In genomic region chr5:5648817-5649569, GRCm38 (mm10) we compare ENCODE assay signal across 12 mouse cellular contexts. TPM values are rescaled to one million over a fixed set of nuclear protein-coding genes. Genes with fewer than 3 reads are reported as not detected.
DNase-seq lines count a peak whose midpoint lies in the region; ATAC-seq and TF ChIP-seq lines count a peak whose summit lies in the region.
"Had no signal": no experiment of that assay in that cellular context is flagged by ENCODE, and none has a peak within 500 bp of the region (broad histone marks: within the 10 kb centered on the region; RNA-seq: fewer than 3 reads in every experiment).

No protein-coding gene starts in this region.

- H3K4me2 ChIP-seq in liver, embryonic 14.5 days (ENCODE audit: low read depth) = no peak overlapping the region
- H3K4me2 ChIP-seq in embryonic facial prominence, embryonic 15.5 days (replicated peaks) = no peak overlapping the region
- H3K4me2 ChIP-seq in intestine, embryonic 15.5 days (replicated peaks) = no peak overlapping the region
- no peak overlapping the region for H3K4me2 ChIP-seq in stomach, embryonic 14.5 days (replicated peaks; ENCODE audit: low read depth, low read length)
- H3K4me2 ChIP-seq: forebrain, embryonic 12.5 days had no signal

- no peak overlapping the region for H3K27ac ChIP-seq in liver, embryonic 14.5 days
- no peak overlapping the region for H3K27ac ChIP-seq in embryonic facial prominence, embryonic 15.5 days (replicated peaks)
- H3K27ac ChIP-seq in intestine, embryonic 15.5 days = no peak overlapping the region
- H3K27ac ChIP-seq in stomach, embryonic 14.5 days (ENCODE audit: low read length) = no peak overlapping the region
- no peak overlapping the region for H3K27ac ChIP-seq in hindbrain, embryonic 10.5 days
- H3K27ac ChIP-seq: forebrain, embryonic 12.5 days had no signal

- no peaks in the 10 kb centered on the region for H3K9me3 ChIP-seq in liver, embryonic 14.5 days (ENCODE audit: control insufficient read depth, low read length)
- no peaks in the 10 kb centered on the region for H3K9me3 ChIP-seq in embryonic facial prominence, embryonic 15.5 days (replicated peaks)
- no peaks in the 10 kb centered on the region for H3K9me3 ChIP-seq in intestine, embryonic 15.5 days
- H3K9me3 ChIP-seq in stomach, embryonic 14.5 days (ENCODE audit: control insufficient read depth, low read depth, low read length) = no peaks in the 10 kb centered on the region
- no peaks in the 10 kb centered on the region for H3K9me3 ChIP-seq in hindbrain, embryonic 10.5 days
- H3K9me3 ChIP-seq: forebrain, embryonic 12.5 days had no signal

- no peak for TF ChIP-seq EP300 in liver, embryonic 14.5 days (IDR thresholded peaks at IDR 0.05; ENCODE audit: low read depth)

- TF ChIP-seq CTCF in liver, embryonic 14.5 days (IDR thresholded peaks at IDR 0.05; ENCODE audit: low read depth) = no peak

- ATAC-seq in liver, embryonic 14.5 days (ENCODE audit: insufficient read depth) = 0 out of 2 replicates have a peak, but pooled peaks have one; percentile 11
- peak; percentile 65; the same call in 1 of the 2 replicates for ATAC-seq in embryonic facial prominence, embryonic 15.5 days (ENCODE audit: insufficient number of reproducible peaks, low FRiP score, low TSS enrichment, low read depth)
- ATAC-seq in intestine, embryonic 15.5 days = peak; percentile 91
- peak; percentile 84 for ATAC-seq in stomach, embryonic 14.5 days (ENCODE audit: insufficient number of reproducible peaks, insufficient read depth, low FRiP score, low read depth)

- H3K36me3 ChIP-seq in liver, embryonic 14.5 days (replicated peaks; ENCODE audit: control insufficient read depth, insufficient read depth, low read depth) = no peaks in the 10 kb centered on the region
- H3K36me3 ChIP-seq in embryonic facial prominence, embryonic 15.5 days = no peaks in the 10 kb centered on the region
- H3K36me3 ChIP-seq in intestine, embryonic 15.5 days = no peaks in the 10 kb centered on the region
- no peaks in the 10 kb centered on the region for H3K36me3 ChIP-seq in stomach, embryonic 14.5 days (ENCODE audit: control insufficient read depth, insufficient read depth, low read length)
- no peaks in the 10 kb centered on the region for H3K36me3 ChIP-seq in hindbrain, embryonic 10.5 days
- H3K36me3 ChIP-seq: forebrain, embryonic 12.5 days had no signal

- no peak for DNase-seq in liver, embryonic 14.5 days (ENCODE audit: low read depth in 3 of 3, low spot score in 3 of 3)
- DNase-seq in liver = no peak
- DNase-seq in gastrocnemius, postnatal 14 days = no peak
- DNase-seq in hindbrain, embryonic 10.5 days (ENCODE audit: low spot score) = no peak
- DNase-seq: cerebellum, adult 8-10 months; lung, postnatal 14 days; thymus, adult 18-20 months had no signal

- H3K9ac ChIP-seq in liver, embryonic 14.5 days (replicated peaks) = no peak overlapping the region
- no peak overlapping the region for H3K9ac ChIP-seq in embryonic facial prominence, embryonic 15.5 days
- no peak overlapping the region for H3K9ac ChIP-seq in intestine, embryonic 15.5 days
- no peak overlapping the region for H3K9ac ChIP-seq in stomach, embryonic 14.5 days (replicated peaks; ENCODE audit: low read depth, low read length)
- H3K9ac ChIP-seq: forebrain, embryonic 12.5 days had no signal

- WGBS in liver, embryonic 14.5 days (ENCODE audit: insufficient replicate concordance) = 48% methylated on average over 6 of the region's 6 CpGs
- WGBS in embryonic facial prominence, embryonic 15.5 days = 57% methylated on average over 6 of the region's 6 CpGs
- 44% methylated on average over 6 of the region's 6 CpGs for WGBS in intestine, embryonic 15.5 days
- WGBS in stomach, embryonic 14.5 days = 42% methylated on average over 6 of the region's 6 CpGs
- WGBS in hindbrain, embryonic 10.5 days = 71% methylated on average over 6 of the region's 6 CpGs

- no peaks in the 10 kb centered on the region for H3K4me1 ChIP-seq in liver, embryonic 14.5 days (replicated peaks; ENCODE audit: control insufficient read depth in 2 of 2, insufficient read depth in 2 of 2, low read length in 1 of 2)
- H3K4me1 ChIP-seq in embryonic facial prominence, embryonic 15.5 days = no peaks in the 10 kb centered on the region
- no peaks in the 10 kb centered on the region for H3K4me1 ChIP-seq in intestine, embryonic 15.5 days (replicated peaks)
- H3K4me1 ChIP-seq in stomach, embryonic 14.5 days (ENCODE audit: control insufficient read depth, insufficient read depth, low read length) = no peaks in the 10 kb centered on the region
- H3K4me1 ChIP-seq in hindbrain, embryonic 10.5 days (replicated peaks) = no peaks in the 10 kb centered on the region
- H3K4me1 ChIP-seq: forebrain, embryonic 12.5 days had no signal

- no peaks in the 10 kb centered on the region for H3K27me3 ChIP-seq in liver, embryonic 14.5 days (ENCODE audit: control insufficient read depth, insufficient read depth, low read length)
- no peaks in the 10 kb centered on the region for H3K27me3 ChIP-seq in embryonic facial prominence, embryonic 15.5 days
- H3K27me3 ChIP-seq in intestine, embryonic 15.5 days (replicated peaks) = no peaks in the 10 kb centered on the region
- no peaks in the 10 kb centered on the region for H3K27me3 ChIP-seq in stomach, embryonic 14.5 days (ENCODE audit: control insufficient read depth, insufficient read depth, low read length)
- H3K27me3 ChIP-seq in hindbrain, embryonic 10.5 days (ENCODE audit: insufficient read depth, poor library complexity, severe bottlenecking) = no peaks in the 10 kb centered on the region
- H3K27me3 ChIP-seq: forebrain, embryonic 12.5 days had no signal

- intact Hi-C loops in gastrocnemius, postnatal 14 days (cut with DNase I; ENCODE audit: low total_unique reads) = loop anchor here (5.0 kb wide), 1 partner anchor 103 kb away; no protein-coding TSS in a partner anchor

- H3K4me3 ChIP-seq in liver, embryonic 14.5 days (ENCODE audit: insufficient read depth in 1 of 2, low read depth in 2 of 2, low read length in 2 of 2) = no peak overlapping the region
- H3K4me3 ChIP-seq in embryonic facial prominence, embryonic 15.5 days (replicated peaks) = no peak overlapping the region
- H3K4me3 ChIP-seq in intestine, embryonic 15.5 days (replicated peaks) = no peak overlapping the region
- no peak overlapping the region for H3K4me3 ChIP-seq in stomach, embryonic 14.5 days (ENCODE audit: low read depth, low read length)
- H3K4me3 ChIP-seq in hindbrain, embryonic 10.5 days = no peak overlapping the region
- H3K4me3 ChIP-seq: forebrain, embryonic 12.5 days had no signal

RNA-seq across cellular contexts. Expression of gene Cfap69, which starts 15.0 kb away (rescaled TPM):
- polyA plus RNA-seq in liver, embryonic 14.5 days (2012; rRNA removed) = 0.08 and 0.32 TPM in 2 replicates
- 0.10 and 0.13 TPM in 2 replicates for polyA plus RNA-seq in liver, embryonic 14.5 days (2014; fragmentation: Nextera tagmentation; extraction: Ambion mirVana)
- polyA plus RNA-seq in embryonic facial prominence, embryonic 15.5 days (2015; fragmentation: Nextera tagmentation; extraction: Ambion mirVana) = 6.2 and 7.3 TPM in 2 replicates
- 1.3 and 1.5 TPM in 2 replicates for polyA plus RNA-seq in intestine, embryonic 15.5 days (2015; fragmentation: Nextera tagmentation; extraction: Ambion mirVana)
- polyA plus RNA-seq in stomach, embryonic 14.5 days (2014; fragmentation: Nextera tagmentation; extraction: Ambion mirVana) = 3.4 and 4.0 TPM in 2 replicates
- under 1 TPM; 0.25 to 0.40 TPM for total RNA-seq in gastrocnemius, postnatal 14 days (2021)
- 5.2 and 5.5 TPM in 2 replicates for polyA plus RNA-seq in hindbrain, embryonic 10.5 days (2016; fragmentation: Nextera tagmentation; extraction: Ambion mirVana)
- total RNA-seq: neutrophil, adult 5-6 weeks had no signal

RNA-seq across cellular contexts. Expression of gene Steap2, which starts 45.4 kb away (rescaled TPM):
- polyA plus RNA-seq in liver, embryonic 14.5 days (2012; rRNA removed) = 2.8 and 3.0 TPM in 2 replicates
- polyA plus RNA-seq in liver, embryonic 14.5 days (2014; fragmentation: Nextera tagmentation; extraction: Ambion mirVana) = 5.0 and 5.2 TPM in 2 replicates
- polyA plus RNA-seq in embryonic facial prominence, embryonic 15.5 days (2015; fragmentation: Nextera tagmentation; extraction: Ambion mirVana) = 5.2 and 6.2 TPM in 2 replicates
- 7.8 and 9.5 TPM in 2 replicates for polyA plus RNA-seq in intestine, embryonic 15.5 days (2015; fragmentation: Nextera tagmentation; extraction: Ambion mirVana)
- polyA plus RNA-seq in stomach, embryonic 14.5 days (2014; fragmentation: Nextera tagmentation; extraction: Ambion mirVana) = 10.0 and 10.6 TPM in 2 replicates
- total RNA-seq in gastrocnemius, postnatal 14 days (2021) = under 1 TPM; 0.74 to 0.91 TPM
- polyA plus RNA-seq in hindbrain, embryonic 10.5 days (2016; fragmentation: Nextera tagmentation; extraction: Ambion mirVana) = 5.0 and 5.7 TPM in 2 replicates
- total RNA-seq: neutrophil, adult 5-6 weeks had no signal

Comparison
In these comparisons a context has a peak if more than half of its experiments do, and no peak if none do; other contexts are left out.
1. ATAC-seq: peak in every context shown above with its lines; median percentile 91 in intestine, embryonic 15.5 days; 84 in stomach, embryonic 14.5 days; 65 in embryonic facial prominence, embryonic 15.5 days; 11 in liver, embryonic 14.5 days.